Mouse (Mus musculus) lung, embryonic 16.5 days (tissue): ENCODE results near the gene Ppara. TPM values are rescaled to one million over a fixed set of nuclear protein-coding genes. Genes with fewer than 3 reads are reported as not detected.

Experiments
- ATAC-seq: fragments of 200-750 bp; cut with Nextera tagmentation; 2 replicates; pipeline ENCODE4 v1.8.0; 2017; ENCODE audit warnings: low read depth, mild to moderate bottlenecking, moderate library complexity
- H3K27ac ChIP-seq: fragments of 300-500 bp; sonication (generic); 2 replicates; pipeline ENCODE4 v1.5.1; 2014; ENCODE audit warnings: mild to moderate bottlenecking, control low read depth, low read length
- H3K27me3 ChIP-seq: fragments of 300-500 bp; sonication (generic); 2 replicates; pipeline ENCODE4 v1.6.1; 2014; ENCODE audit warnings: low read depth, low read length, mixed read lengths; ENCODE audit not compliant: control insufficient read depth, insufficient read depth
- H3K36me3 ChIP-seq: fragments of 300-500 bp; sonication (generic); 2 replicates; pipeline ENCODE4 v1.6.1; 2014; ENCODE audit warnings: low read length; ENCODE audit not compliant: control insufficient read depth, insufficient read depth
- H3K4me1 ChIP-seq: fragments of 300-500 bp; sonication (generic); replicated peaks from 2 replicates; pipeline ENCODE4 v1.6.1; 2014; ENCODE audit warnings: low read length, mixed read lengths; ENCODE audit not compliant: control insufficient read depth, insufficient read depth
- H3K4me2 ChIP-seq: fragments of 300-500 bp; sonication (generic); 2 replicates; pipeline ENCODE4 v1.6.1; 2014; ENCODE audit warnings: low read depth, low read length, control low read depth
- H3K4me3 ChIP-seq: fragments of 300-500 bp; sonication (generic); 2 replicates; pipeline ENCODE4 v1.5.1; 2014; ENCODE audit warnings: mild to moderate bottlenecking, low read length, control low read depth
- H3K9ac ChIP-seq: fragments of 300-500 bp; sonication (generic); 2 replicates; pipeline ENCODE4 v1.6.1; 2014; ENCODE audit warnings: low read length, control low read depth
- H3K9me3 ChIP-seq: fragments of 300-500 bp; sonication (generic); 2 replicates; pipeline ENCODE4 v1.6.1; 2016; ENCODE audit warnings: low read length; ENCODE audit not compliant: control insufficient read depth
- WGBS: fragments of 180-500 bp; shearing (Covaris S2); extraction: QIAGEN DNeasy Blood & Tissue Kit; methylation state at CpG from one replicate; pipeline ENCODE4 v1.1.7; 2014; 5-methylcytosine and 5-hydroxymethylcytosine counted together
- polyA plus RNA-seq: library from polyadenylated mRNA; unstranded; fragments of >200 nt; fragmentation: Nextera tagmentation; extraction: Ambion mirVana; gene quantifications from 2 replicates; pipeline ENCODE4 v1.2.1, GENCODE M21; 2015

Gene Ppara
- polyA plus RNA-seq, 1 experiment from 2014 or later: 5.2 TPM

DNA sequence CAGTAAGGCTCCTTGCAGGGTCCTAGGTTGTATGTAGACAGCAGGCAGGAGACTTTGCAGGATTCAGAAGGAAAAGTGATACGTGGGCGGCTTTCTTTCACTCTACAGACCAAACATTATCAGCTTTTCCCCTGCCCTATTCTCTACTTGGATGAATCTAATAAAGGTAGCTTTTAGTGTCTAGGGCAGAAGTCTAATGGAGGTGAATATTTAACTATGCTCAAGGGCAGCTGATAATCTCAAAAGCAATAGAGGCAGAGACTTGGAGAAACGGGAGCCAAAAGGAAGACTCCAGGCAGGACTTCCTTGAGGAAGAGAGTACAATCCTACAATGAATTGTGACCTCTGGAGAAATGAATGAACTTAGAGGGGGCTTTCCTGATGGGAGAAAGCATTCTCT, 9.2 kb downstream of the Ppara start:
- no peak overlapping the region for H3K4me2 ChIP-seq
- H3K27me3 ChIP-seq: no peaks in the 10 kb centered on the region
- H3K9ac ChIP-seq: no peak overlapping the region
- no peaks in the 10 kb centered on the region for H3K36me3 ChIP-seq
- no peak for ATAC-seq
- WGBS: 47% methylated on average over 3 of the region's 3 CpGs
- no peak overlapping the region for H3K27ac ChIP-seq
- H3K4me1 ChIP-seq: no peaks in the 10 kb centered on the region
- H3K9me3 ChIP-seq: no peaks in the 10 kb centered on the region
- H3K4me3 ChIP-seq: no peak overlapping the region

DNA sequence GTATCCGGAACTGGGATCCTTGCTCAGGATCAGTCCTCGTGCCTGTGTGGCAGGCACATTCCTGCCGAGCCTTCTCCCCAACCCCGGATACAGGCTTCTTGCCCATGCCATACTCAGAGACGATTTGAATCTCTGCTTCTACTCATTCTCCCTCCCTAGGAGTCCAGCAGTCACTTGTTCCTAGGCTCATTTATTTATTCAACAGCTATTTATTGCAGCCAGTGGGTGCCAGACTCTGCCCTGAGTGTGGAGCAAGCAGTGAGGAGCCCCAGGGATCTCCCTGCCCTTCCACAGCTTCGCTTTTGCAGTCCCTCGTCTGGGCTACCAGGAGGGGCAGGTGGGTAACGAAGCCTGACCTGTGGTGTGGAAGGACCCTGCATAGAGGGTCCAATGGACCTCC, 11.4 kb downstream of the Ppara start:
- Histone ChIP-seq H3K9ac (no peak overlapping the region), H3K4me3 (no peak overlapping the region), H3K9me3 (no peaks in the 10 kb centered on the region; the same call in 1 of the 2 replicates), H3K36me3 (no peaks in the 10 kb centered on the region), H3K4me2 (no peak overlapping the region), H3K27ac (no peak overlapping the region), H3K4me1 (no peaks in the 10 kb centered on the region), H3K27me3 (no peaks in the 10 kb centered on the region)
- no peak for ATAC-seq
- WGBS: 73% methylated on average over 8 of the region's 8 CpGs

DNA sequence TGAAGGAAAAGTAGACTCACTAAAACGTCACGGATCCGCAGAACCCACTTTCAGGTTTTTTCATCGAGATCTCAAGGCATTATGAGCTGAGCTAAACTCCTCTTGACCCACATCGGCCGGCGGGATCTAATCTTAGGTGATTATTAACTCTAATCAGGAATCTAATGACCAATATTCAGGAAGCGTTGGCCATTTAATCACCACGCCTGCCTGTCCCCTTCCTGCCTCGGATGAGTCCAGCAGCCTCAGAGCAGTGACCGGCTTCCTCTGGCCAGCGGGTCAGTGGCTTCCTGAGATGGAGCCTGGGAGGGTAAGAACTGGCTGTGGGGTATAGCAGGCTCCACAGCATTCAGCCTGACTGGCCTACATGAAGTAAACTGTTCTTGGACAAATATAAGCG, 11.9 kb downstream of the Ppara start:
- Histone ChIP-seq H3K36me3 (no peaks in the 10 kb centered on the region), H3K9me3 (no peaks in the 10 kb centered on the region; the same call in 1 of the 2 replicates), H3K27me3 (no peaks in the 10 kb centered on the region), H3K4me1 (no peaks in the 10 kb centered on the region), H3K4me2 (no peak overlapping the region), H3K9ac (no peak overlapping the region), H3K27ac (no peak overlapping the region), H3K4me3 (no peak overlapping the region)
- no peak for ATAC-seq
- WGBS: 67% methylated on average over 13 of the region's 13 CpGs

DNA sequence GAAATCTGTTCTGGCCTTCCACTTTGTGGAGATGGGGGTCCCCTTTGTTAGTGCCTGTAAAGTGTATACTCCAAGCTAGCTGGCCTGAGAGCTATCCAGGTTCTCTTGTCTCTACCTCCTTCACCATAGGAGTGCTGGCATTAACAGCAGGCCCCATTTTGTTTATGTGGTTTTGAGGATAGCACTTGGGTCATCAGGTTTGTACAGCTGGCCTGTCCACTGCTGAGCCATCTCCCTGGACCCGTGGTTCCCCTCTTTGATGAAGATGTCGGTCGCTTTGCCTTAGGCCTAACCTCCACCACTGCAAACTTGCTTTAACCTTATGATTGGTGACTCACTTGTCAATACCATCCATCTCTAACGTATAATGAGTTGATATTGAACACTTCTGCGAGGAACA, 13.2 kb downstream of the Ppara start:
- no peak for ATAC-seq
- Histone ChIP-seq H3K4me2 (no peak overlapping the region), H3K27me3 (no peaks in the 10 kb centered on the region), H3K4me3 (no peak overlapping the region), H3K9ac (no peak overlapping the region), H3K4me1 (no peaks in the 10 kb centered on the region), H3K36me3 (no peaks in the 10 kb centered on the region), H3K9me3 (no peaks in the 10 kb centered on the region; the same call in 1 of the 2 replicates), H3K27ac (no peak overlapping the region)
- 76% methylated on average over 5 of the region's 5 CpGs for whole genome bisulfite sequencing

DNA sequence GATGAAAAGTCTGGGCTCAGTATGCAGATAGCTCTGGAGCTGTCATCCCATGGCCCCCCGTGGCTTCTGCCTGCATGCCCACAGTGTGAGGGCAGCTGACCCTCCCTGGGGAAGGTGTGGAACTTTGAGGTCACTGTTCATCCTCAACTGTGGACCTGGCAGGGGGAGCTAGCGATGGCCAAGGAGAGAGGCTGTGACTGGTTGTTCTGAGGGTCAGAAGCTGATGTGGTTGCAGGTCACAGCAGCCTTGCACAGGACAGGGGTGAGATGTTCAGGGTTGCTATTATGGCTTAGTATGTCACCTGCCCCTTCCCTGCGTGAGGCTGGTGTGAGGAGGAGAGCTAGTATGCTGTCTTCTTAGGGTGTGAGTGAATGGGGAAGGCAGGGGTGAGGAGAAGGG, 13.7 kb downstream of the Ppara start:
- no peak for ATAC-seq
- Histone ChIP-seq H3K27ac (no peak overlapping the region), H3K27me3 (no peaks in the 10 kb centered on the region), H3K4me3 (no peak overlapping the region), H3K4me1 (no peaks in the 10 kb centered on the region), H3K9ac (no peak overlapping the region), H3K36me3 (no peaks in the 10 kb centered on the region), H3K9me3 (no peaks in the 10 kb centered on the region; the same call in 1 of the 2 replicates), H3K4me2 (no peak overlapping the region)
- 65% methylated on average over 3 of the region's 3 CpGs for WGBS

DNA sequence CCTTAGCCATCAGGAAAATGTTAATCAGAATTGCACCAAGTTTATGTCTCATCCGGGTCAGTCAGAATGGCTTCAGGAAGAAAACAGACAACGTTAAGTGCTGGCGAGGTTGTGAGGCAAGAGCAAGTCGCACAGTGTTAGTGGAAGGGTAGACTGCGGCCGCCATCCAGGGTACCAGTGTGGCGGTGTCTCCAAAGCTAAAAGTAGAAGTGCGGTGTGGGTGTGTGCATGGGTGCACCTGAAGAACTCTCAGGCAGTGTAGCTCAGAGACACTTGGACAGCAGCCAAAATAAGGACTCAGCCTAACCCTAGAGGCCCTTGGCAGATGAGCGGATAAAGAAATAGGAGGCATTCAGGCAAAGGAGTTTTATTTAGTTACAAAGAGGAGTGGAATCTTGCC, 14.4 kb downstream of the Ppara start:
- ATAC-seq: no peak
- Histone ChIP-seq H3K36me3 (no peaks in the 10 kb centered on the region), H3K9me3 (no peaks in the 10 kb centered on the region; the same call in 1 of the 2 replicates), H3K27me3 (no peaks in the 10 kb centered on the region), H3K9ac (no peak overlapping the region), H3K27ac (no peak overlapping the region), H3K4me2 (no peak overlapping the region), H3K4me3 (no peak overlapping the region), H3K4me1 (no peaks in the 10 kb centered on the region)
- WGBS: 90% methylated on average over 9 of the region's 9 CpGs

DNA sequence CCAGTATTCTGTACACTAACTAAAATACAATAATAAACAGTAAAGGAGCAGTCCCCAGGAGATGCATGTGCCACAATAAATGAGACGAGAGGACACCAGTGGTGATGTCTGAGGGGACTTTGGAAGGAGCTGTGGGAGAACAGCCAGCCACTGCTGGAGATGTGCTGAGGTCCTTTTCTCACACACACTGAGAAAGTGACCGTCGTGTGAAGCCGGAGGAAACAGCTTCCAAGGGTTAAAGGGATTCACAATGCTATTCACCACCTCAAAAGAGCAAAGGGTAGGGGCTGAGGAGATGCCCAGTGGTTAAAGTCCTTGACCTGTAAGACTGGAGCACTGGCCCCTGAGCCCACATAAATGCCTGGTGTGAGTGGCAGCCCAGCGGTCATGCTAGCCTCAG, 15.3 kb downstream of the Ppara start:
- 81% methylated on average over 5 of the region's 5 CpGs for WGBS
- Histone ChIP-seq H3K27me3 (no peaks in the 10 kb centered on the region), H3K4me2 (no peak overlapping the region), H3K4me3 (no peak overlapping the region), H3K9me3 (no peaks in the 10 kb centered on the region; the same call in 1 of the 2 replicates), H3K4me1 (no peaks in the 10 kb centered on the region), H3K27ac (no peak overlapping the region), H3K36me3 (no peaks in the 10 kb centered on the region), H3K9ac (no peak overlapping the region)
- no peak for ATAC-seq

DNA sequence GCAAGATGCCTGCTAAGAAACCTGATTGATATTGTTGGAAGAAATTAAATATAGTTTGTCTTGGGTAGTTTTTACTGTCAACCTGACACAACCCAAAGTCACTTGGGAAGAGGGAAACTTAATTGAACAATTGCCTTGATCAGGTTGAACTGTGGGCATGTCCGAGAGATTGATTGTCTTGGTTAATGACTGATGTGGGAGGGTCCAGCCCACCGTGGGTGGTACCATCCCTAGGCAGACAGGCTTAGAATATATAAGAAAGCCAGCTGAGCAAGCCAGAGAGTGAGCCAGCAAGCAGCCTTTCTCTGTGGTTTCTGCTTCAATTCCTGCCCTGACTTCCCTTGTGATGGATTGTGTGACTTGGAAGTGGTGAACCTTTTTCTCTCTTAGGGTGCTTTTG, 17.9 kb downstream of the Ppara start:
- no peak for ATAC-seq

DNA sequence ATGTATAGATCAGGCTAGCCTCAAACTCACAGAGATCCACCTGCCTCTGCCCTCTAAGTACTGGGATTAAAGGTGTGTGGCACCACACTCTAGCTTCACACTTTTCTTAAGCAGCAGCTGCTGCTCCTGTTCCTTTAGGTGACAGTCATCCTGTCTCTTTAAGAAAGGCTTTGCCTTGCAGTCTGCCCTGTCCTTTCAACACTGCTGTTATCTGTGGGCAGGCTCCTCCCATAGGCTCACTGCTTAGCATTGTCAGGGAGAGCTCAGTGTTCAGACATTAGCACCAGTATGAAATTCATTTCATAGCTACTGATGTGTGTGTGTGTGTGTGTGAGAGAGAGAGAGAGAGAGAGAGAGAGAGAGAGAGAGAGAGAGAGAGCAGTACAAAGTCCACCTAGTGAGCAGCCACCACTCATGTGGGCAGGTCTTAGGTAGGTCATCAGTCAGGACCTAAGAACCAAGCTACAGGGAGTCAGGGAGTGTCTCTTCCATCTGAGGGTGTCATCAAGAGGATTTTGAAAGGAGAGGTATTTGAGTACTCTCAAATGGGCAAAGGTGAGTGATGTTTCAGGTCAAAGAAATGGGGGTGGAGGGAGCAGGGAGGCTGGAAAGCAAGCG, 19.4 kb downstream of the Ppara start:
- peaks cover 5% of the 10 kb centered on the region for H3K9me3 ChIP-seq
- no peak for ATAC-seq
- H3K36me3 ChIP-seq: no peaks in the 10 kb centered on the region; the same call in 1 of the 2 replicates
- WGBS: 74% methylated on average over 1 of the region's 1 CpGs
- no peaks in the 10 kb centered on the region for H3K27me3 ChIP-seq
- H3K9ac ChIP-seq: no peak overlapping the region
- no peak overlapping the region for H3K27ac ChIP-seq
- no peaks in the 10 kb centered on the region for H3K4me1 ChIP-seq
- no peak overlapping the region for H3K4me3 ChIP-seq
- no peak overlapping the region for H3K4me2 ChIP-seq

More for the DNA sequence above, 17.9 kb downstream of the Ppara start:
- H3K27ac ChIP-seq: no peak overlapping the region
- H3K36me3 ChIP-seq: no peaks in the 10 kb centered on the region
- peaks cover under 1% of the 10 kb centered on the region; the same call in 1 of the 2 replicates for H3K9me3 ChIP-seq
- no peak overlapping the region for H3K9ac ChIP-seq
- no peak overlapping the region for H3K4me3 ChIP-seq
- no peak overlapping the region for H3K4me2 ChIP-seq
- no peaks in the 10 kb centered on the region for H3K27me3 ChIP-seq
- 76% methylated on average over 2 of the region's 2 CpGs for WGBS
- H3K4me1 ChIP-seq: no peaks in the 10 kb centered on the region

DNA sequence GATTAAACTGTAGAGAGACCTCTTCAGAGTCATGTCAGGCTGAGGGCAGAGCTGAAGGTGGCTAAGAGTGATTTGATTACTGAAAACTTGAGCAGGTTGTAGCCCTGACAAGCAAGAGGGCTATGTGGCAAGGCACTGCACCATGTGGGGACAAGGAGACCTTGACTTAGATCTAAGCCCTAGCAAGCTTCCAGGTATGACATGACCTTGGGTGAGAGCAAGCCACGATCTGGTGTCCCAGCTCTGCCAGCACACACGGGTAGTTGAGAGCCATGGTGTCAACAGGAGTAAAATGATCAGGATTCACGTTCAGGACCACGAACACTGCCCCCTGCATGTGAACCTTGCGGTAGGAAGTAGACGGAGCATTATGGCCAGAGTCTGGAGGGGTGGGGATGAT, 20.4 kb downstream of the Ppara start:
- 55% methylated on average over 6 of the region's 6 CpGs for WGBS

More for the DNA sequence above, 20.4 kb downstream of the Ppara start:
- H3K27ac ChIP-seq: no peak overlapping the region
- peaks cover 5% of the 10 kb centered on the region for H3K9me3 ChIP-seq
- H3K4me1 ChIP-seq: no peaks in the 10 kb centered on the region
- no peak overlapping the region for H3K4me2 ChIP-seq
- H3K36me3 ChIP-seq: no peaks in the 10 kb centered on the region; the same call in 1 of the 2 replicates
- ATAC-seq: no peak
- no peak overlapping the region for H3K4me3 ChIP-seq
- H3K27me3 ChIP-seq: no peaks in the 10 kb centered on the region
- no peak overlapping the region for H3K9ac ChIP-seq
